Mouse (Mus musculus) cerebellum, adult 2 months (tissue): ENCODE measurements around the gene Rnf26.

Experiments
- CTCF ChIP-seq: fragments of 200-500 bp; IDR thresholded peaks from 2 replicates; pipeline ENCODE4 v1.5.1; 2011; ENCODE audit warnings: low read depth, mild to moderate bottlenecking, control low read depth, low read length, moderate library complexity, borderline replicate concordance; ENCODE audit not compliant: insufficient read depth
- POLR2A ChIP-seq: fragments of 200-500 bp; IDR thresholded peaks from 2 replicates; pipeline ENCODE4 v1.6.1; 2011; ENCODE audit warnings: low read length, control low read depth, borderline replicate concordance; ENCODE audit not compliant: insufficient read depth

- peak; percentile 33; the same call in 1 of the 2 replicates for TF ChIP-seq CTCF
- TF ChIP-seq POLR2A, result no peak
Observed at GRCm38 (mm10) chr9:44107557-44108179, 5.6 kb downstream of the Rnf26 start.
